Mouse (Mus musculus) bone marrow, adult 2 months (tissue): ENCODE results near the gene Ptprt. TPM values are rescaled to one million over a fixed set of nuclear protein-coding genes. Genes with fewer than 3 reads are reported as not detected.
"Not testable (repeated sequence)": the region's sequence is repeated elsewhere in the genome, so short reads cannot be mapped to it uniquely, and the experiment has no call there.

Experiments
- H3K27ac ChIP-seq: fragments of 200-500 bp; 2 replicates; pipeline ENCODE4 v1.5.1; 2012; ENCODE audit warnings: low read depth, mild to moderate bottlenecking, control low read depth, inconsistent platforms, low read length; ENCODE audit not compliant: control insufficient read depth, poor library complexity, insufficient read depth
- H3K4me1 ChIP-seq: fragments of 200-500 bp; 2 replicates; pipeline ENCODE4 v1.6.1; 2011; ENCODE audit warnings: low read length; ENCODE audit not compliant: control insufficient read depth, insufficient read depth
- H3K4me3 ChIP-seq: fragments of 200-500 bp; replicated peaks from 2 replicates; pipeline ENCODE3; 2011; ENCODE audit warnings: mild to moderate bottlenecking, low read depth, low read length, control low read depth; ENCODE audit not compliant: control insufficient read depth
- CTCF ChIP-seq: fragments of 200-500 bp; IDR thresholded peaks from 2 replicates; pipeline ENCODE4 v1.5.1; 2011; ENCODE audit warnings: low read length, control low read depth; ENCODE audit not compliant: control insufficient read depth, insufficient read depth
- POLR2A ChIP-seq: fragments of 200-500 bp; IDR thresholded peaks from 2 replicates; pipeline ENCODE4 v1.6.1; 2011; ENCODE audit warnings: low read depth, mild to moderate bottlenecking, control low read depth, low read length, borderline replicate concordance; ENCODE audit not compliant: control insufficient read depth
- WGBS: fragments of 180-500 bp; shearing (Covaris S2); methylation state at CpG from one replicate; pipeline ENCODE4 v1.1.7; 2018; 5-methylcytosine and 5-hydroxymethylcytosine counted together
- polyA plus RNA-seq: library from polyadenylated mRNA; stranded (reverse); fragments of >200 nt; gene quantifications from 2 replicates; pipeline ENCODE4 v1.2.4, GENCODE M21; 2011; ENCODE audit warnings: low replicate concordance; ENCODE audit not compliant: missing spikeins, insufficient read depth, insufficient read length

Gene Ptprt
- polyA plus RNA-seq, 1 experiment, result not detected

GRCm38 (mm10) chr2:161553651-161554050 is 1107.3 kb downstream of the Ptprt start:
- H3K4me3 ChIP-seq, result no peak overlapping the region
- WGBS, result 74% methylated on average over 9 of the region's 9 CpGs
- no peak overlapping the region for H3K27ac ChIP-seq
- H3K4me1 ChIP-seq, result no peaks in the 10 kb centered on the region
- TF ChIP-seq POLR2A, result no peak

GRCm38 (mm10) chr2:161552011-161552410 is 1108.9 kb downstream of the Ptprt start:
- H3K4me1 ChIP-seq, result no peaks in the 10 kb centered on the region
- 80% methylated on average over 2 of the region's 2 CpGs for WGBS
- TF ChIP-seq POLR2A, result no peak
- TF ChIP-seq CTCF, result no peak

GRCm38 (mm10) chr2:161549577-161549976 is 1111.4 kb downstream of the Ptprt start:
- WGBS, result 76% methylated on average over 5 of the region's 5 CpGs
- H3K4me3 ChIP-seq, result no peak overlapping the region
- no peak overlapping the region for H3K27ac ChIP-seq
- no peaks in the 10 kb centered on the region for H3K4me1 ChIP-seq
- TF ChIP-seq POLR2A (no peak), CTCF (no peak)

More at GRCm38 (mm10) chr2:161552011-161552410, 1108.9 kb downstream of the Ptprt start:
- Histone ChIP-seq H3K4me3 (no peak overlapping the region), H3K27ac (no peak overlapping the region)

- H3K4me1 ChIP-seq, result no peaks in the 10 kb centered on the region
- H3K27ac ChIP-seq, result no peak overlapping the region
- 91% methylated on average over 5 of the region's 5 CpGs for WGBS
- TF ChIP-seq CTCF, result no peak
- no peak for TF ChIP-seq POLR2A
- no peak overlapping the region for H3K4me3 ChIP-seq
These were observed 1113.6 kb downstream of the Ptprt start for GRCm38 (mm10) chr2:161547318-161547717.

GRCm38 (mm10) chr2:161545406-161545805 is 1115.5 kb downstream of the Ptprt start:
- WGBS, result 53% methylated on average over 4 of the region's 4 CpGs
- Histone ChIP-seq H3K4me3 (no peak overlapping the region), H3K27ac (no peak overlapping the region), H3K4me1 (no peaks in the 10 kb centered on the region)
- TF ChIP-seq CTCF (no peak), POLR2A (no peak)

DNA sequence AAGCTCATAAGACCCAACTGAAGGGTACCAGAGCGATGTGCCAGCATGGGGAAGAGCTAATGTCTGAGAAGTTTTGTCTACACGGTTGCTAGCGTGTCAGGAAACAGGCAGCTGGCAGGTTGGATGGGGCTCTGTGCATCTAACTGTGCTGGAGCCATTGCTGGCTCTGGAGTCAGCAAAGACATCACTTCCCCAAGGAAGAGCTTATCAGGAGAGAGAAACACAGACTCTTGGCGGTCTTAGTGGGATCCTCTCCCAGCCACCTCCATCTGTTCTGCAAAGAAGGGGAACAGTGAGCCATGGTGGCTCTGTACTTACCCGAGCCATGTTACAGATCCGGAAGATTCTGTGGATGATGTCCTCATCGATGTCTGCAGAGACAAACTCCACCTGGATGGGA is 1126.8 kb downstream of the Ptprt start:
- no peaks in the 10 kb centered on the region for H3K4me1 ChIP-seq
- TF ChIP-seq CTCF (no peak), POLR2A (no peak)
- no peak overlapping the region for H3K27ac ChIP-seq
- 82% methylated on average over 7 of the region's 7 CpGs for WGBS
- H3K4me3 ChIP-seq, result no peak overlapping the region

- 11% methylated on average over 1 of the region's 1 CpGs for whole genome bisulfite sequencing
- H3K27ac ChIP-seq, result no peak overlapping the region
- TF ChIP-seq POLR2A (no peak), CTCF (no peak)
- no peak overlapping the region for H3K4me3 ChIP-seq
- no peaks in the 10 kb centered on the region for H3K4me1 ChIP-seq
These were observed 1133.8 kb downstream of the Ptprt start for GRCm38 (mm10) chr2:161527192-161527591.

GRCm38 (mm10) chr2:161519671-161520070 is 1141.3 kb downstream of the Ptprt start:
- WGBS, result 54% methylated on average over 2 of the region's 2 CpGs
- no peak for TF ChIP-seq CTCF
- H3K4me3 ChIP-seq, result no peak overlapping the region
- H3K27ac ChIP-seq, result no peak overlapping the region
- no peaks in the 10 kb centered on the region for H3K4me1 ChIP-seq

- WGBS, result 50% methylated on average over 5 of the region's 5 CpGs
- no peak for TF ChIP-seq CTCF
- no peak for TF ChIP-seq POLR2A
- Histone ChIP-seq H3K4me3 (no peak overlapping the region), H3K27ac (no peak overlapping the region), H3K4me1 (no peaks in the 10 kb centered on the region)
These were observed 1144.0 kb downstream of the Ptprt start for GRCm38 (mm10) chr2:161516921-161517320.

GRCm38 (mm10) chr2:161513256-161513655 is 1147.7 kb downstream of the Ptprt start:
- Histone ChIP-seq H3K4me3 (no peak overlapping the region), H3K27ac (no peak overlapping the region), H3K4me1 (no peaks in the 10 kb centered on the region)
- TF ChIP-seq CTCF, result no peak
- no peak for TF ChIP-seq POLR2A
- 70% methylated on average over 1 of the region's 1 CpGs for WGBS

DNA sequence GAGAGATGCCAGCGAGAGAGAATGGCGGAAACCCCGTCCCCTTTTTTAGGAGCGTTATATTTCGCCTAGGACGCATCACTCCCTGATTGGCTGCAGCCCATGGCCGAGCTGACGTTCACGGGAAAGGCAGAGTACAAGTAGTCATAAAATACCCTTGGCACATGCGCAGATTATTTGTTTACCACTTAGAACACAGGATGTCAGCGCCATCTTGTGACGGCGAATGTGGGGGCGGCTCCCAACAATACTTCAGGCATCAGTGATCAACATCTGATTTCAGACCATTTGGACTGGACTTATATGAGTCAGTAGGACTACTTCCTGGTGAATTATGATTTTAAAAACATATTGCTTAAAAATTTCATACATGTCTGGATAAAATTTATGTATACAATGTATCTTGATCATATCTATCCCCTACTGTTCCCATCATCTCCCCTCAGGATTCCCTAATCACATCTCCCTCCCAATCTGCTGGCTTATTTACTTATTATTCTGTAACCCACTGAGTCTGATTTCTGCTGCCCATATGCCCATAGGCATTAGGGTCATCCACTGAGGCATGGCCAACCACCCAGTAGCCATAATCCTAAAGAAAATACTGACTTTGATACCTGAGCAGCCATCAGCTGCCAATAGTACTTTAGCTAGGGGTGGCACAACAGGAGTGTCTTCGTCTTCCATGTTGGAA is 1148.9 kb downstream of the Ptprt start:
- H3K4me3 ChIP-seq, H3K4me1 ChIP-seq, H3K27ac ChIP-seq: not testable (repeated sequence)
- 13% methylated on average over 6 of the region's 15 CpGs for WGBS
